Mouse (Mus musculus) bone marrow, adult 2 months (tissue): ENCODE data around the gene 3110082I17Rik. TPM values are rescaled to one million over a fixed set of nuclear protein-coding genes. Genes with fewer than 3 reads are reported as not detected.

Experiments used
- H3K27ac ChIP-seq: fragments of 200-500 bp; 2 replicates; pipeline ENCODE4 v1.5.1; 2012; ENCODE audit warnings: low read depth, mild to moderate bottlenecking, control low read depth, inconsistent platforms, low read length; ENCODE audit not compliant: control insufficient read depth, poor library complexity, insufficient read depth
- H3K4me1 ChIP-seq: fragments of 200-500 bp; 2 replicates; pipeline ENCODE4 v1.6.1; 2011; ENCODE audit warnings: low read length; ENCODE audit not compliant: control insufficient read depth, insufficient read depth
- H3K4me3 ChIP-seq: fragments of 200-500 bp; replicated peaks from 2 replicates; pipeline ENCODE3; 2011; ENCODE audit warnings: mild to moderate bottlenecking, low read depth, low read length, control low read depth; ENCODE audit not compliant: control insufficient read depth
- CTCF ChIP-seq: fragments of 200-500 bp; IDR thresholded peaks from 2 replicates; pipeline ENCODE4 v1.5.1; 2011; ENCODE audit warnings: low read length, control low read depth; ENCODE audit not compliant: control insufficient read depth, insufficient read depth
- POLR2A ChIP-seq: fragments of 200-500 bp; IDR thresholded peaks from 2 replicates; pipeline ENCODE4 v1.6.1; 2011; ENCODE audit warnings: low read depth, mild to moderate bottlenecking, control low read depth, low read length, borderline replicate concordance; ENCODE audit not compliant: control insufficient read depth
- WGBS: fragments of 180-500 bp; shearing (Covaris S2); methylation state at CpG from one replicate; pipeline ENCODE4 v1.1.7; 2018; 5-methylcytosine and 5-hydroxymethylcytosine counted together
- polyA plus RNA-seq: library from polyadenylated mRNA; stranded (reverse); fragments of >200 nt; gene quantifications from 2 replicates; pipeline ENCODE4 v1.2.4, GENCODE M21; 2011; ENCODE audit warnings: low replicate concordance; ENCODE audit not compliant: missing spikeins, insufficient read depth, insufficient read length

Gene 3110082I17Rik
- polyA plus RNA-seq, 1 experiment = 12.8 TPM

GRCm38 (mm10) chr5:139326111-139326696 is 134.1 kb downstream of the 3110082I17Rik start:
- peak overlapping the region; percentile 96; the same call in 1 of the 2 replicates for H3K27ac ChIP-seq
- peaks cover 7% of the 10 kb centered on the region for H3K4me1 ChIP-seq
- WGBS = 53% methylated on average over 13 of the region's 13 CpGs
- H3K4me3 ChIP-seq = no peak overlapping the region
- TF ChIP-seq CTCF (no peak), POLR2A (no peak)

- peak; percentile 43; the same call in 1 of the 2 replicates for TF ChIP-seq CTCF
- peak; percentile 18; the same call in 1 of the 2 replicates for TF ChIP-seq POLR2A
- WGBS = 6% methylated on average over 61 of the region's 61 CpGs
- H3K27ac ChIP-seq = peak within 1 kb of the TSS; percentile 96
- peaks cover 7% of the 10 kb centered on the region for H3K4me1 ChIP-seq
- peak within 1 kb of the TSS; percentile 67 for H3K4me3 ChIP-seq
Observed at GRCm38 (mm10) chr5:139325395-139325966, 134.8 kb downstream of the 3110082I17Rik start, which contains the start of gene Adap1. Gene Adap1 (minus strand): TSS chr5:139325622.

DNA sequence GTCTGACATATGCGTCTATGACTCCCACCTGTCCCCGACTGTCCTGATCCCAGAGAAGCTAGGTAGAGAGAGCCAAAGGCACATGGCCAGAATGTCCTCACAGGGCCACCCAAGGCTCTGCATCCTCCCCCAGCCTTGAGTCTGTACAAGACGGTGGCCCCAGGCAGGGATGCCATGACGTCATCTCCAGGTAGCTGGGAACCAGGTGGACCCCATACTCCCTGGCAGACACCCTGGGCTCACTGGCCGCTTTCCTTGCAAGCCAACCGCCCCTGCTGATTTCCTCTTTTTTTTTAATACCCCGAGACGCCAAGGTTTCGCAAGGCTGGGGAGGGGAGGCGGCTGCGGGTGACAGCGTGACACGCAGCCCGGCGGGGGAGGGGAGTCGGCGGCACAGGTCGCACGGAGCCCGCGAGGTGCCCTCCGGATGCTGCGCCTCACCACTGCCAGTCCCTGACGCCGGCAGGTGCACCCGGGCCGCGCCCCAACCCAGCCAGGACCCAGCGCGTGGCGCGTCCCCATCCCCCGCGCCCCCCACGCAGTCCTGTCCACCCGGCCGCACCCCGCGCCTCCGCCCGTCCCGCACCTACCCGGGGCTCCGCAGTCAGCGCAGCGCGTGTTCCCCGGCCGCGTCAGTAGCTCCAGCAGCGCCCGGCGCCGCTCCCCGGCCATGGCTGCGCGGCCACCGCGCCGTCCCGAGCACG is 135.5 kb downstream of the 3110082I17Rik start:
- 4% methylated on average over 61 of the region's 62 CpGs for WGBS
- Histone ChIP-seq H3K27ac (peak overlapping the region; percentile 96), H3K4me1 (peaks cover 7% of the 10 kb centered on the region), H3K4me3 (peak overlapping the region; percentile 65)
- TF ChIP-seq CTCF (no peak), POLR2A (peak; percentile 46; the same call in 1 of the 2 replicates)

DNA sequence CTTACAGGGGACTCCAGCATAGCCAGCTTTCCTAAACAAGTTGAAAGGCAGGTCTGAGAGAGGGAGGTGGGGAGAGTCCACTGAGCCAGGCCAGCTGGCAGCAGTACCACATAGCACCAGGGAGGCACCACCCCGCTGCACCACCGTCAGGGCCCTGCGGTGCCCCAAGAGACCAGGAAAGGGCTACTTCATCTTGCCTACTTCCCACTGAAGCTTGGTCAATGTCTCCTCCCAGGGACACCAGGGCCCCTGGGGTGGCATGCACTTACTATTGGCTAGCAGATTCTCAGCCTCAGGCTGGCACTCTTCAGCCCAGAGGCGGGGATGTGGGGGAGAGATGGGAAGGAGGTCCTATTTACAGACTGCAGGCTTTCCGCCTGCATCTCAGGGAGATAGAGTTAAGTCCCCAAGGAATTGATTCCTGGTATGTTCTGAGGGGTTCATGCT is 136.3 kb downstream of the 3110082I17Rik start:
- WGBS = 17% methylated on average over 5 of the region's 5 CpGs
- no peak; the same call in 1 of the 2 replicates for TF ChIP-seq POLR2A
- no peak for TF ChIP-seq CTCF
- Histone ChIP-seq H3K27ac (peak overlapping the region; percentile 96), H3K4me3 (peak overlapping the region; percentile 65), H3K4me1 (peaks cover 7% of the 10 kb centered on the region)

GRCm38 (mm10) chr5:139323260-139323924 is 136.9 kb downstream of the 3110082I17Rik start:
- Histone ChIP-seq H3K4me1 (peaks cover 7% of the 10 kb centered on the region), H3K27ac (peak overlapping the region; percentile 96), H3K4me3 (no peak overlapping the region)
- TF ChIP-seq POLR2A = no peak
- 71% methylated on average over 9 of the region's 9 CpGs for WGBS

- 75% methylated on average over 6 of the region's 6 CpGs for WGBS
- peaks cover 2% of the 10 kb centered on the region; the same call in 1 of the 2 replicates for H3K4me1 ChIP-seq
- H3K27ac ChIP-seq = no peak overlapping the region
- no peak for TF ChIP-seq POLR2A
- no peak overlapping the region for H3K4me3 ChIP-seq
Observed at GRCm38 (mm10) chr5:139321331-139321730, 139.0 kb downstream of the 3110082I17Rik start.

GRCm38 (mm10) chr5:139320424-139320823 is 139.9 kb downstream of the 3110082I17Rik start:
- WGBS = 80% methylated on average over 7 of the region's 7 CpGs
- TF ChIP-seq CTCF (no peak), POLR2A (no peak)
- Histone ChIP-seq H3K27ac (no peak overlapping the region), H3K4me3 (no peak overlapping the region), H3K4me1 (no peaks in the 10 kb centered on the region; the same call in 1 of the 2 replicates)
